In the genomic region with DNA sequence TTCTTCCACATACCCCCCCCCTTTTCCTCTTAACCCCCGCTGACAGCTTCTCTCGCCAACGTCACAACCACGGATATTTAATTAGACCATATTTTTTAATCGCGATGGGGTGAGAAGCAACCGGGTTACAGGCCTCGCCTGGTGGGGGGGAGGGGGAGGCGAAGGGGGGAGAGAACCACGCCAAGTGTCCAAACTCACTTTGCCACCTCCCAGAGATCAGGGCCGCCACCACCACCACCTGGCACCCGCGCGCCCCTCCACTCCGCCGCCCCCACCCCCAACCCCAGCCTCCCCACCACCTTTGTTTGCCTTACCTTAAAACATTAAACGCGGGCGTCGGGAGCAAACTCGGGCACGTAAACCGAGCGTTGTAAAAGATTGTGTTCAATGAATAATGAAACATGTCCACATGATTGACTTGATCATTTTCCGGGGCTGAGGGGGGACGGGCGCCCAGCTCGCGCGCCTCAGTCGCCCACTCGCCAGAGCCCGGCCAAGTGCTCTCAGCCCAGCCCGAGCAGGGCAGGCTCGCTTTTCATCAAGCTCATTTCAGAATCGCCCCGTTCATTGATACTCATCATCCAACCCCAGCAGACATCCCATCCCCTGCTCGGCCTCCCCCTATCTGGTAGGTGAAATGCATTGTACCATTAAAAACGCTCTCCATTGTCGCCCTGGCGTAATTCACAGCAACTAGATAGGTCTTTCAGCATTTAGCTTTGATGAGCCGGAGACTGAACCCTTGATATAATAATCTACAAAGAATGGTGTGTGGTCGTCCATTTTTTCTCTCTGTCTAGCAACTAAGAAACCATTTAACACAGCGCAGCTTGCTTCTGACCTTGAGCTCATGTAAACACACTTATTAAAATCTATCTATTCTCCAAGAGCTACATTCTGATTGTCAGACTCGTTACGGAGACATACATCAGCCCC, we compare ENCODE assay signal across 8 mouse cellular contexts. TPM values are rescaled to one million over a fixed set of nuclear protein-coding genes. Genes with fewer than 3 reads are reported as not detected.
DNase-seq lines count a peak whose midpoint lies in the region; ATAC-seq and TF ChIP-seq lines count a peak whose summit lies in the region.

No protein-coding gene starts in this region.

- H3K27me3 ChIP-seq in embryonic facial prominence, embryonic 15.5 days = peaks cover 79% of the 10 kb centered on the region
- H3K27me3 ChIP-seq in hindbrain, postnatal 0 days (ENCODE audit: insufficient read depth, low read length) = no peaks in the 10 kb centered on the region
- no peaks in the 10 kb centered on the region for H3K27me3 ChIP-seq in midbrain, embryonic 14.5 days (ENCODE audit: control insufficient read depth, insufficient read depth, low read length)

- under 1% methylated on average over 46 of the region's 46 CpGs for WGBS in embryonic facial prominence, embryonic 15.5 days
- under 1% methylated on average over 45 of the region's 46 CpGs for WGBS in hindbrain, postnatal 0 days
- under 1% methylated on average over 45 of the region's 46 CpGs for WGBS in midbrain, embryonic 14.5 days

- peak overlapping the region; percentile 55 for H3K4me3 ChIP-seq in embryonic facial prominence, embryonic 15.5 days (replicated peaks)
- peak overlapping the region; percentile 67 for H3K4me3 ChIP-seq in hindbrain, postnatal 0 days (ENCODE audit: low read length)
- H3K4me3 ChIP-seq in midbrain, embryonic 14.5 days (replicated peaks; ENCODE audit: low read depth, low read length) = peak overlapping the region; percentile 52

- no peaks in the 10 kb centered on the region for H3K36me3 ChIP-seq in embryonic facial prominence, embryonic 15.5 days
- H3K36me3 ChIP-seq in hindbrain, postnatal 0 days (ENCODE audit: insufficient read depth, low read length) = no peaks in the 10 kb centered on the region
- H3K36me3 ChIP-seq in midbrain, embryonic 14.5 days (ENCODE audit: control insufficient read depth, insufficient read depth, low read length) = no peaks in the 10 kb centered on the region

- no peaks in the 10 kb centered on the region for H3K9me3 ChIP-seq in embryonic facial prominence, embryonic 15.5 days (replicated peaks)
- no peaks in the 10 kb centered on the region for H3K9me3 ChIP-seq in hindbrain, postnatal 0 days (ENCODE audit: low read length)
- H3K9me3 ChIP-seq in midbrain, embryonic 14.5 days (ENCODE audit: control insufficient read depth, low read length) = no peaks in the 10 kb centered on the region

- H3K27ac ChIP-seq in embryonic facial prominence, embryonic 15.5 days (replicated peaks) = no peak overlapping the region
- H3K27ac ChIP-seq in hindbrain, postnatal 0 days = peak overlapping the region; percentile 86
- peak overlapping the region; percentile 89 for H3K27ac ChIP-seq in midbrain, embryonic 14.5 days (replicated peaks; ENCODE audit: low read depth, low read length)

- peaks cover 46% of the 10 kb centered on the region for H3K4me1 ChIP-seq in embryonic facial prominence, embryonic 15.5 days
- peaks cover 5% of the 10 kb centered on the region; the same call in 1 of the 2 replicates for H3K4me1 ChIP-seq in hindbrain, postnatal 0 days (ENCODE audit: insufficient read depth, low read length)
- peaks cover 21% of the 10 kb centered on the region; the same call in 1 of the 2 replicates for H3K4me1 ChIP-seq in midbrain, embryonic 14.5 days (ENCODE audit: control insufficient read depth, insufficient read depth, low read length)

- H3K4me2 ChIP-seq in embryonic facial prominence, embryonic 15.5 days (replicated peaks) = peak overlapping the region; percentile 98
- peak overlapping the region; percentile 96 for H3K4me2 ChIP-seq in hindbrain, postnatal 0 days (ENCODE audit: low read depth, low read length)
- peak overlapping the region; percentile 85 for H3K4me2 ChIP-seq in midbrain, embryonic 14.5 days (ENCODE audit: low read length)

- no peak for ATAC-seq in embryonic facial prominence, embryonic 15.5 days (ENCODE audit: insufficient number of reproducible peaks, low FRiP score, low TSS enrichment, low read depth)
- ATAC-seq in hindbrain, postnatal 0 days = peak; percentile 44
- 0 out of 2 replicates have a peak, but pooled peaks have one; percentile 15 for ATAC-seq in midbrain, embryonic 14.5 days (ENCODE audit: low FRiP score, low TSS enrichment)

- peak; percentile 11 for DNase-seq in kidney, postnatal 10 days
- no peak for DNase-seq in kidney, postnatal 25 days
- DNase-seq in adrenal gland, postnatal 25 days = peak; percentile 27
- peak; percentile 73 for DNase-seq in hindbrain, postnatal 0 days (ENCODE audit: low spot score)
- peak; percentile 79 for DNase-seq in midbrain, embryonic 14.5 days
- DNase-seq in c-Kit-positive CD71-positive TER-119-positive erythroid progenitor cells, embryonic 14.5 days (ENCODE audit: low spot score) = no peak
- DNase-seq in testis, postnatal 10 days (ENCODE audit: low spot score) = no peak

- no peak for TF ChIP-seq CTCF in hindbrain, postnatal 0 days (IDR thresholded peaks at IDR 0.05; ENCODE audit: low read depth)

- 0 out of 2 replicates have a peak overlapping the region, but pooled peaks have one; percentile 39 for H3K9ac ChIP-seq in embryonic facial prominence, embryonic 15.5 days
- H3K9ac ChIP-seq in hindbrain, postnatal 0 days (replicated peaks; ENCODE audit: low read length) = peak overlapping the region; percentile 73
- peak overlapping the region; percentile 64 for H3K9ac ChIP-seq in midbrain, embryonic 14.5 days (replicated peaks; ENCODE audit: low read length)

RNA-seq across cellular contexts. Expression of gene Zfp536, which starts 0.8 kb away (rescaled TPM):
- 6.7 and 9.9 TPM in 2 replicates for total RNA-seq in adrenal gland, postnatal 25 days (2021)
- polyA plus RNA-seq in embryonic facial prominence, embryonic 15.5 days (2015; fragmentation: Nextera tagmentation; extraction: Ambion mirVana) = 6.6 and 8.2 TPM in 2 replicates
- 65.6 and 74.1 TPM in 2 replicates for total RNA-seq in hindbrain, postnatal 0 days (2014; rRNA removed)
- 31.8 and 32.6 TPM in 2 replicates for polyA plus RNA-seq in hindbrain, postnatal 0 days (2015; fragmentation: Nextera tagmentation; extraction: Ambion mirVana)
- polyA plus RNA-seq in midbrain, embryonic 14.5 days (2014; fragmentation: Nextera tagmentation; extraction: Ambion mirVana) = 34.9 and 38.0 TPM in 2 replicates

Comparison
In these comparisons a context has a peak if more than half of its experiments do, and no peak if none do; other contexts are left out.
1. DNase-seq: peak in kidney, postnatal 10 days (single experiment), adrenal gland, postnatal 25 days (single experiment), hindbrain, postnatal 0 days (single experiment) and midbrain, embryonic 14.5 days (single experiment); none in kidney, postnatal 25 days (0 of 2), c-Kit-positive CD71-positive TER-119-positive erythroid progenitor cells, embryonic 14.5 days (single experiment) and testis, postnatal 10 days (single experiment).
2. Peak in every context shown above with its lines, with median percentiles within 50 percentile points of each other: H3K4me2 ChIP-seq, H3K4me3 ChIP-seq and H3K9ac ChIP-seq.